Mouse (Mus musculus) testis, adult 2 months (tissue): ENCODE measurements around the gene Ugt1a10.

ENCODE experiments used
- CTCF ChIP-seq: fragments of 200-500 bp; IDR thresholded peaks from 2 replicates; pipeline ENCODE4 v1.5.1; 2012; ENCODE audit warnings: low read depth, mild to moderate bottlenecking, inconsistent platforms, low read length, moderate library complexity; ENCODE audit not compliant: control insufficient read depth, insufficient read depth, insufficient replicate concordance
- POLR2A ChIP-seq: fragments of 200-500 bp; IDR thresholded peaks from 2 replicates; pipeline ENCODE4 v1.6.1; 2012; ENCODE audit warnings: low read depth, mild to moderate bottlenecking, inconsistent platforms, low read length, moderate library complexity; ENCODE audit not compliant: control insufficient read depth

DNA sequence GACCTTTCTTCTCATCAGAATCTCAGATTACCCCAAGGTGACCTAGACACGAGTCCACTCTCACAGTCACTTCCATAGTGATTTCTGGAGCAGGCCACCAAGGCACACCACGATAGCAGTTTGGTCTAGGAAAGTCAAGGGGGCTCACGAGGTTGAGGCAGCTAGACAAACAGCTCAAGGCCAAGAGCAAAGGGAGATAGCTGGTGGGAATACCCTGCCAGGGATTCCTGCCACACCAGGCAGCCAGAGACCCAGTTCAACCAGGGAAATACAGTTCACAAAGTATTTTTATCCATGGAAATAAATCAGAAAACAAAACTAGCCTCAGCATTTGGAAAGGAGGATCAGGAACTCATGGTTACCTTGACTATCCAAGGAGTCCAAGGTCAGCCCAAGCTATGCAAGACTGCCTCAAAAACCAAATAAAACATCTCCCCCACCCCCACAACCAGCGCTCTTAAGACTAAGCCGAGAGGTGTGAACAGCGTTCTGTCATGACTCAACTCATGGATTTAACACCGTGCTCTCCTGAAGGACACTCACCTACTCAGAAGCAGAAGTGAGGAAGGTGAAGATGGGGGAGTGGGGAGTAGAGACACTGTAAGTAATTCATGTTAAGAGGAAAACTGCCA, 209.2 kb downstream of the Ugt1a10 start:
- TF ChIP-seq CTCF: no peak
- no peak for TF ChIP-seq POLR2A
